Mouse (Mus musculus) intestine, postnatal 0 days (tissue): ENCODE data around the gene Slc35b3. TPM values are rescaled to one million over a fixed set of nuclear protein-coding genes. Genes with fewer than 3 reads are reported as not detected.

Experiments
- ATAC-seq: fragments of 200-750 bp; cut with Nextera tagmentation; 2 replicates; pipeline ENCODE4 v1.8.0; 2017; ENCODE audit warnings: mild to moderate bottlenecking, moderate TSS enrichment, moderate library complexity
- H3K27ac ChIP-seq: fragments of 300-500 bp; sonication (generic); 2 replicates; pipeline ENCODE4 v1.5.1; 2014; ENCODE audit warnings: mild to moderate bottlenecking, low read depth, low read length, moderate library complexity
- H3K27me3 ChIP-seq: fragments of 300-500 bp; sonication (generic); replicated peaks from 2 replicates; pipeline ENCODE4 v1.6.1; 2014; ENCODE audit warnings: low read length, mixed read lengths; ENCODE audit not compliant: control insufficient read depth, insufficient read depth
- H3K36me3 ChIP-seq: fragments of 300-500 bp; sonication (generic); 2 replicates; pipeline ENCODE4 v1.6.1; 2014; ENCODE audit warnings: mild to moderate bottlenecking, moderate library complexity; ENCODE audit not compliant: control insufficient read depth, insufficient read depth
- H3K4me1 ChIP-seq: fragments of 300-500 bp; sonication (generic); replicated peaks from 2 replicates; pipeline ENCODE4 v1.6.1; 2014; ENCODE audit warnings: antibody characterized with exemption, low read length, mixed read lengths; ENCODE audit not compliant: control insufficient read depth, insufficient read depth
- H3K4me2 ChIP-seq: fragments of 300-500 bp; sonication (generic); replicated peaks from 2 replicates; pipeline ENCODE4 v1.6.1; 2014; ENCODE audit warnings: low read depth, mild to moderate bottlenecking, moderate library complexity
- H3K4me3 ChIP-seq: fragments of 300-500 bp; sonication (generic); 2 replicates; pipeline ENCODE4 v1.5.1; 2014; ENCODE audit warnings: low read depth, low read length
- H3K9ac ChIP-seq: fragments of 300-500 bp; sonication (generic); 2 replicates; pipeline ENCODE4 v1.6.1; 2014; ENCODE audit warnings: mild to moderate bottlenecking, low read depth, low read length
- H3K9me3 ChIP-seq: fragments of 300-500 bp; sonication (generic); 2 replicates; pipeline ENCODE4 v1.6.1; 2016; ENCODE audit warnings: mixed run types; ENCODE audit not compliant: control insufficient read depth
- CTCF ChIP-seq: sonication (generic); IDR thresholded peaks from 2 replicates; pipeline ENCODE4 v1.5.1; 2016; ENCODE audit warnings: low read depth, mild to moderate bottlenecking, control low read depth, antibody characterized with exemption, moderate library complexity
- WGBS: fragments of 180-500 bp; shearing (Covaris S2); extraction: QIAGEN DNeasy Blood & Tissue Kit; methylation state at CpG from one replicate; pipeline ENCODE4 v1.1.7; 2014; 5-methylcytosine and 5-hydroxymethylcytosine counted together
- polyA plus RNA-seq: library from polyadenylated mRNA; unstranded; fragments of >200 nt; fragmentation: Nextera tagmentation; extraction: Ambion mirVana; gene quantifications from 2 replicates; pipeline ENCODE4 v1.2.1, GENCODE M21; 2015

Slc35b3 gene
- polyA plus RNA-seq, 1 experiment from 2014 or later = 51.8 TPM

DNA sequence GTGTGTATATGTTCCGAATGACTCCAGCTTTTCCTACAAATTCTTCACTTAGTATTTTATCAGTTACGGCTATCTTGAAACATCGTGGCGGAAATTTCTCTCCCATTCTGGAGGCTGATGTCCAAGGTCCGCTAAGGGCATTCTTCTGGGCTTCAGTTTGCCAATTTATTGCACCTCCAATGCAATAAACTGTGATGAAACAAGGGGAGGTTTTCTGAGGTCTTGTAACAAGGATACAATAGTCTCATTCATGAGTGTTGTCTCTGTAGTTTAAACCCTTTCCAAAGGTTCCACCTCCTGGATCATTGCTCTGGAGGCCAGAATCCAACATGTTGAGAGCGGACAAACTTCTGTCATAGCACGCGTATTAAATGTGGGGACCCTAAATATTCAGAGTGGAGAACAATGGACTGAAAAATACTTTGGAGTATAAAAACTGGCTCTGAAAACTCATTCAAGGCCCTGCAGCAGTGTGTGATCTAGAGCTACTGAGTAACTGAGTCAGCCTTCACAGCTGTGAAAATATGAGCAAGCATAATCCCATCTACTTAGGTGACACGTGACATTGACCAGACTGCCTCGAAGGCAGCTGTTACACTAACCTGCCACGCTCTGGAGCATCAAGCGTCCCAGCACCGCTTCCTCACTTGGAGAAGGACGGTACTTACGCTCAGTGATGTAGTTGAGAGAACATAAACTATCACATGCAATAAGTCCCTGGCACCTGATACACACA is 30.7 kb downstream of the Slc35b3 start:
- Histone ChIP-seq H3K27ac (0 out of 2 replicates have a peak overlapping the region, but pooled peaks have one; percentile 50), H3K36me3 (peaks cover 22% of the 10 kb centered on the region), H3K9me3 (no peaks in the 10 kb centered on the region), H3K9ac (no peak overlapping the region), H3K4me1 (no peaks in the 10 kb centered on the region), H3K4me3 (no peak overlapping the region), H3K4me2 (no peak overlapping the region), H3K27me3 (no peaks in the 10 kb centered on the region)
- peak; percentile 98 for ATAC-seq
- WGBS = 45% methylated on average over 15 of the region's 15 CpGs
- no peak for TF ChIP-seq CTCF

DNA sequence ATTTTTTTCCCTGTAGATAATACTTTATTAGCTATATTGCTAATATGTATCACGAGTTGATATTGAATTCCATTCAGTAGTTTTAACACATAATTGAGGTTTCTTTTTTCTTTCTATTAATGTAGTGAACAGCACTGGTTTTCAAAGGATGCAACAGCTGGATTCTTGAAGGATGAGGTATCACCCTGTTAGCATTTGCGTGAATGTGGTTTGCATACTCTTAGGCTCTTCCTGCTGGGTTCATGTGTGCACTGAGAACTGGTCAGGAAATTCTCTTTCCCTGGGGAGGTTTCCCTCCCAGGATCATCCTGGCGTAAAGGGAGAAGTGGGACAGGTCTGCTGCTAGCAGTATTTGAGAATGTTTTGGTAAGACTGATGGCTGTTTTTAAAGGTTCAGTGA is 38.0 kb downstream of the Slc35b3 start:
- Histone ChIP-seq H3K4me2 (no peak overlapping the region), H3K4me1 (no peaks in the 10 kb centered on the region), H3K9me3 (no peaks in the 10 kb centered on the region), H3K4me3 (no peak overlapping the region), H3K36me3 (no peaks in the 10 kb centered on the region), H3K27ac (no peak overlapping the region), H3K27me3 (no peaks in the 10 kb centered on the region), H3K9ac (no peak overlapping the region)
- WGBS = 72% methylated on average over 3 of the region's 3 CpGs
- TF ChIP-seq CTCF = no peak
- ATAC-seq = no peak

DNA sequence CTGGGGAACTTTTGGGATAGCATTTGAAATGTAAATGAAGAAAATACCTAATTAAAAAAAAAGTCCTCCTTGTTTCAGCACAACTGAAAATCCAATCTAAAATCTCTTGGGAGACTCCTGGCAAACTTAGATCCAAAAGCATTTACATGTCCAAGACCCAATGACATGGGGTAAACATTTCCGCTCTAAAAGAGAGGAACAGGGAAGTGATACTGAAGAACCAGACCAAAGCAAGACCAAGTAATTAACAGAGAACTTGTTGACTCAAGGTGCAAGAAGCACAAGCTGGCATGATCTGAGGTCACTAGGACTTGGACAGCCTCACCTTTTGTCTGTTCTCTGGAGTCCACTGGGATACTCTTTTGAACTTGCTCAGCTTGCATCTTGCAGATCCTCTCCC is 39.4 kb downstream of the Slc35b3 start:
- no peaks in the 10 kb centered on the region for H3K9me3 ChIP-seq
- no peak for ATAC-seq
- TF ChIP-seq CTCF = no peak
- no peak overlapping the region for H3K27ac ChIP-seq
- 60% methylated on average over 1 of the region's 1 CpGs for WGBS
- H3K36me3 ChIP-seq = no peaks in the 10 kb centered on the region
- H3K4me3 ChIP-seq = no peak overlapping the region
- H3K9ac ChIP-seq = no peak overlapping the region
- no peaks in the 10 kb centered on the region for H3K27me3 ChIP-seq
- no peak overlapping the region for H3K4me2 ChIP-seq
- H3K4me1 ChIP-seq = no peaks in the 10 kb centered on the region

GRCm38 (mm10) chr13:38918188-38918885 is 42.3 kb downstream of the Slc35b3 start:
- Histone ChIP-seq H3K9me3 (no peaks in the 10 kb centered on the region), H3K27ac (no peak overlapping the region), H3K27me3 (no peaks in the 10 kb centered on the region), H3K9ac (no peak overlapping the region), H3K4me2 (no peak overlapping the region), H3K4me3 (no peak overlapping the region), H3K4me1 (no peaks in the 10 kb centered on the region), H3K36me3 (no peaks in the 10 kb centered on the region)
- 74% methylated on average over 9 of the region's 9 CpGs for WGBS
- ATAC-seq = no peak
- TF ChIP-seq CTCF = no peak

DNA sequence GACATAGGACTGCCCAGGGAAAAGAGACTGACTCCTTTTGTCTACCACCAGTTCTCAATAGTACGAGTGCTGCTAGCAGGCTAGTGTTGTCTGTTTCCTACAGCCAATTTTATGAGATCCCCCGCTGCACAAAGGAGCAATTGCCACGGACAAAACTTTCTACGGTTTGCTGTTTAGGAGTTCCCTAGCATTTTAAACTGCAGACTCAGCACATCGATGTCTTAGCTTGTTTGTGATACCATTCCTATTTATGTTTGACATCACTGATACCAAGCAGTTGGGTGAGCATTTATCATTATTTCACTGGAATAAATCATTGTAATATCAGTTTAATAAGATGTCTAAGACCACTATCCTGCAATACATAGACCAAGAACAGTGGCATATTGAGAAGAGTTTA is 43.1 kb downstream of the Slc35b3 start:
- 86% methylated on average over 5 of the region's 5 CpGs for WGBS
- Histone ChIP-seq H3K4me3 (no peak overlapping the region), H3K9me3 (no peaks in the 10 kb centered on the region), H3K4me1 (no peaks in the 10 kb centered on the region), H3K36me3 (no peaks in the 10 kb centered on the region), H3K27me3 (no peaks in the 10 kb centered on the region), H3K9ac (no peak overlapping the region), H3K27ac (no peak overlapping the region), H3K4me2 (no peak overlapping the region)
- TF ChIP-seq CTCF = no peak
- no peak for ATAC-seq

GRCm38 (mm10) chr13:38914771-38915170 is 45.9 kb downstream of the Slc35b3 start:
- no peak overlapping the region for H3K4me2 ChIP-seq
- H3K36me3 ChIP-seq = no peaks in the 10 kb centered on the region
- H3K9ac ChIP-seq = no peak overlapping the region
- no peak overlapping the region for H3K4me3 ChIP-seq
- WGBS = 84% methylated on average over 6 of the region's 6 CpGs
- no peaks in the 10 kb centered on the region for H3K9me3 ChIP-seq
- no peak for ATAC-seq
- no peak overlapping the region for H3K27ac ChIP-seq
- no peaks in the 10 kb centered on the region for H3K27me3 ChIP-seq
- H3K4me1 ChIP-seq = no peaks in the 10 kb centered on the region
- TF ChIP-seq CTCF = no peak
